Mouse (Mus musculus) T-helper 17 cell (primary cell): ENCODE measurements around the gene Olfr1357.
"Not testable (repeated sequence)": the region's sequence is repeated elsewhere in the genome, so short reads cannot be mapped to it uniquely, and the experiment has no call there.

Experiments
- in situ Hi-C, 2 experiments: fragments of 300-600 bp; cut with MboI, MseI; formaldehyde crosslinking; loops; 1 replicate in 1 of 2; 2 replicates in 1 of 2; pipeline ENCODE4 v1.15.1; 2025; ENCODE audit warnings: high pct_unique_total_duplicates in 2 of 2

The Olfr1357 gene

DNA sequence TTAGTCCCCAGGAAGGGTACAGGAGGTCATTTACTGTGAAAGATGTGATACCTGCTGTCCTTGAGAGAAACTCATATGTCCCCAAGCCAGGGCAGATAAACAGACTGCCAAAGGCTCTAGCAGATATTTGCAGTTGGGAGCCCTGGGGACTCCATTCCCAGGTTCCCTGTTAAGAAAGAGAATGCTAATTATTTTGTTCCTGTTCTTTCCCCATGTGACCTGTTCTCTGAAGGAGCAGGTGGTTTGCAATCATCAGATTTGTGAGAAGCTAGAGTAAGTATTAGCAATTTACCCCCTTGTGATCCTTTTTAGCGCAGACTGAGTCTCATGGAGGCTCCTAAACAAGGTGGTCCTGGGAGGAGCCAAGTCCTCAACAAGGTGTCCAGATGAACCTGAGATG is at the start of gene Olfr1357:
Olfr1357 (minus strand) TSS at position 101 of the 400 bp plus-strand sequence.
- in situ Hi-C loops = no loop called here

DNA sequence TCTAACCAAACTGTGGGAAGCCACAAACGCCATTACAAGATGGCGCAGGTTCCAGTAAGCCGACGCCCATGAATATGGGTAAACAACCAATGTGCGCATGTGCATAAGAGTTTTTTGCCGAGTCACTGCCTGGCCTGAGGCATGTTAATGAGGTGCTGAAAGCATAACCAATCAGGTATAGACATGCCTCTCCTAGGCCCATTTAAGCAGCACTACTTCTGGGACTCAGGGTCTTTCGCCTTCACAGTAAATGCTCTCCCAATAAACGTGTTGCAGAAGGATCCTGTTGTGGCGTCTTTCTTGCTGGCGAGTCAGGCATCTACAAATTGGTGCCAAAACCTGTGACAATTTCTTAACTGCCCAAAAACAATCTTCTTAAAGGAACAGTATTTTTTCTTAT is 48.8 kb upstream of the Olfr1357 start:
- in situ Hi-C loops = not testable (repeated sequence)

DNA sequence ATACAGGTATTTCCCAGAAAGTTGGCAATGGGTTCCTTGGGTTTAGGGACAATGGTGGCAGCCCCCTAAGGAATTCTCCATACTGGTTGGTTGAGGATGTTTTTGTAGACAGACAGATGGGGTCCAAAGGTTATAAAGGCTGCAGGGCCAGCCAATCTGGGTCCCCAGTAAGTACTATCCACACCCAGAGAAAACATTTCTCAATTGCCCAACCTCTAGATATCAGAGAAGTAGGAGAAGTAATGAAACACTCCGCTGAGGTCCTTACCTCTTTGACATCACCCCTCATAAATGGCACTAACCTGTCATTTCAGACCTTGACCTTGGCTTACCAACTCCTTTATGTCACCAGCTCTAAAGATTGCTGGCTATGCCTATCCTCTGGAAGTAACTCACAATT is 46.7 kb upstream of the Olfr1357 start:
- in situ Hi-C loops = no loop called here

DNA sequence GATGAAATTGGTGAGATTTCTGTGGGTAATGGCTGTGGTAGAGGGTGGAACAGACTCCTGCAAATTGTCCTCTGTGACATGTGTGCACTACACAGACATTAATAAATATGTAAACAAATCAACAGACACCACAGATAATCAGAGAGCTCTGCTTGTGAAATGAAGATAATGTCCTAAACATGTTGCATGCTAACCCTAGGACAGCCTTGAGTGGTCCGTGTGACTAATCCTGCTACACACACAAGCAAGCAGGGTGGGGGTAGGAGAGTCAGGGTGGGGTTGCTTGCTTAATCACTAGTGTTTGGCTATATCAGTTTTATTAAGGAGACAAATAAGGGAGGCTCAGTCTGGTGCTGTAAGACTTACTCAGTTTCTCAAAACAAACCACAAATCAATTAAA is 43.3 kb upstream of the Olfr1357 start:
- in situ Hi-C loops = no loop called here

DNA sequence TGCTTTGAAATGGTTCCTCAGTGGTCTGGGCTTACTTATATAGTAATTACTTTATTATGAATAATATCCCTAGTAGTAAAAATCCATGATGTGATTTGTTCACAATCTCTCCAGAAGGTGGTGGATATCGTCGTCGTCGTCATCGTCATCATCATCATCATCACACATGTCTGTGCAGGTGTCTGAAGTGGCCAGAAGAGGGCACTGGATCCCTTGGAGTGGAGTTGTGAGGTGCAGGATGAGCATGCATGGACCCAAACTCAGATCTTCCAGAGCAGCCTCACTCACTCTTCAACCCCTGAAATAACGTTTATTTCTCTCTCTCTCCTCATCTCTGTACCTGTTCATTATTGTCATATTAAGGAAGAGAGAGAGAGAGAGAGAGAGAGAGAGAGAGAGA is 14.4 kb upstream of the Olfr1357 start:
- in situ Hi-C loops = loop anchor here in 1 of 2 experiments (25.0 kb wide), 1 partner anchor 480 kb away; no protein-coding TSS in a partner anchor

DNA sequence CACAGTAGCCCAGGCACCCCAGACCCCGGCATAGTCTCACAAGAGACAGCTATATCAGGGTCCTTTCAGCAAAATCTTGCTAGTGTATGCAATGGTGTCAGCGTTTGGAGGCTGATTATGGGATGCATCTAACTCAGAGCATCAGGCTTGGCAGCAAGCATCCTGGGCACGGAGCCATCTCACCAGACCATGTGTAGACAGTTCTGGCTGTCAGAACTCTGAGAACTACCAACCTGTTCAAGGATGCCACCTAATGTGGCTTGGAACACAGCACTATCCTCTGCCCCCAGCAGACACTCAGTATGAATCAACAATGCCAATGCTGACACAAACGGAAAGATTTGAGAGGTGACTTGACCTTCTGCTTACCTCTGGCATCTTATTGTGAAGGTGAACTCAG is 12.3 kb upstream of the Olfr1357 start:
- in situ Hi-C loops = loop anchor here in 1 of 2 experiments (25.0 kb wide), 1 partner anchor 482 kb away; no protein-coding TSS in a partner anchor

DNA sequence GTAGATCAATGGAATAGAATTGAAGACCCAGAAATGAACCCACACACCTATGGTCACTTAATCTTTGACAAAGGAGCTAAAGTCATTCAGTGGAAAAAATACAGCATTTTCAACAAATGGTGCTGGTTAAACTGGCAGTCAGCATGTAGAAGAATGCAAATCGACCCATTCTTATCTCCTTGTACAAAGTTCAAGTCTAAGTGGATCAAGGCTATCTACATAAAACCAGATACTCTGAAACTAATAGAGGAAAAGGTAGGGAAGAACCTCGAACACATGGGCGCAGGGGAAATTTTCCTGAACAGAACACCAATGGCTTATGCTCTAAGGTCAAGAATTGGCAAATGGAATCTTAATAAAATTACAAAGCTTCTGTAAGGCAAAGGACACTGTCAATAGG is 5.3 kb upstream of the Olfr1357 start:
- in situ Hi-C loops = loop anchor here in 1 of 2 experiments (10.0 kb wide), 1 partner anchor 892 kb away; no protein-coding TSS in a partner anchor

DNA sequence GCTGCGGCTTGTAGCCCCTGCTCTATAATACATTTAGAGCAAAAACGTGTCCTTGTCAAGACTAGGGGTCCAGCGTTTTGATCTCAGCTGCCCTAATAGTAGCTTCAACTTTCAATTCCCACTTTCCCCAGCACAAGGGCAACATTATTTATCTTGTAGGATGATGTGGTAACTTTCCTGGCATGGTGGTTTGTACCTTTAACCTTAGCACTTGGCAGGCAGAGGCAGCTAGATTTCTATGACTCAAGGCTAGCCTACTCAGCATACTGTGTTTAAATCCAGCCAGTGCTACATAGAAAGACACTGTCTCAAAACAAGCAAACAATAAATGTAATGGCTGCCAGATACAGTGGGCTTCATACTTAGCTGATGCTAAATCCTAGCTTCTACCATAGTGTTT is 10.3 kb downstream of the Olfr1357 start:
- in situ Hi-C loops = no loop called here

DNA sequence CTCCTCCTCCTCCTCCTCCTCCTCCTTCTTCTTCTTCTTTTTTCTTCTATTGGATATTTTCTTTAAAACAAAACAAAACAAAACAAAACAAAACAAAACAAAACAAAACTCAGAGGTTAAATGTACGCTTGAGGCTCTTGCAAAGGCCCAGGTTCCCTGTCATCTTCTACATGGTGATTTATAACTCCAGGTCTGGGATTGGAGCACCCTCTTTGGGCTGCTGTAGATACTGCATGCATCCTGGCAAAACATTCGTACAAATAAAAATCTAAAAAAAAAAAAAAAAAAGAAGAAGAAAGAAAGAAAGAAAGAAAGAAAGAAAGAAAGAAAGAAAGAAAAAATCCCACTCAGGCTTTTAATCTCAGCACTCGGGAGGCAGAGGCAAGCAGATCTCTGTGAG is 12.8 kb downstream of the Olfr1357 start:
- in situ Hi-C loops = no loop called here

DNA sequence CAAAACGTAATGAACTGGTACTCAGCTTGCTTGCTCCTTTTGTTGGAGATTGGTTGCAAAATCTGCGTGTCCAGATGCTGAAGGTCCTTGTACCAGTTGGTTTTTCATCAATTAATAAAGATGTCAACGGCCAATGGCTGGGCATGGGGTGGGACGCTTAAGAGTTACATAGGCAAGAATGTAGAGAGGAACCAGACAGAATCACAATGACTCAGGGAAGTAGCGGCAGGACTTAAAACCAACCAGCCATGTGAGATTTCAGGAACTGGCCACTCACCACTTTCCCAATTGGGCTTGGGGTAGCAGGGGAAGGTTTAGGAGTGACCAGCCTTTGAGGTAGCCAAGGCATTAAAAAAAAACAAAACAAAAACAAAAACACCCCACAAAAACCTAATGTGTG is 18.0 kb downstream of the Olfr1357 start:
- in situ Hi-C loops = loop anchor here (5.0 to 25.0 kb wide), 2 partner anchors 73 to 1262 kb away; partner anchors contain the start of genes Plppr3 (in 1 of the 2), Prtn3 (in 1 of the 2) and Ptbp1 (in 1 of the 2)

DNA sequence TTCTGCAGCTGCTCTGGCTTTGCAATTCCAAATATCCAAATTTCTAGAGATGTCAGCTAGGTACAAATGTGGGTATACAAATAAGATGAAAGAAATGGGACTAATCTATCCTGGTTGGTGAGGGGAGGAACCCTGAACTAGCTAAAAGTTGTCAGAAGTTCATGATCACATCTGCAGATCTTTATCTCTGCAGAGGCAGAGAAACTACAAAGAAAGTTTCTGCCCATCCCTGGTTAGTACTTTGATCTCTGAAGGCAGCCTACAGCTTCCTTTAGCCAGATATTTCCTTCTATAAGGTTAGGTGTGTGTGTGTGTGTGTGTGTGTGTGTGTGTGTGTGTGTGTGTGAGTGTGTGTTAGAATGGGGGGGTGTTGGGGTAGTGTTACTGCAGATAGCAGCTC is 23.3 kb downstream of the Olfr1357 start:
- in situ Hi-C loops = loop anchor here in 1 of 2 experiments (25.0 kb wide), 1 partner anchor 1268 kb away; the partner anchor contains the start of genes Plppr3, Prtn3 and Ptbp1

DNA sequence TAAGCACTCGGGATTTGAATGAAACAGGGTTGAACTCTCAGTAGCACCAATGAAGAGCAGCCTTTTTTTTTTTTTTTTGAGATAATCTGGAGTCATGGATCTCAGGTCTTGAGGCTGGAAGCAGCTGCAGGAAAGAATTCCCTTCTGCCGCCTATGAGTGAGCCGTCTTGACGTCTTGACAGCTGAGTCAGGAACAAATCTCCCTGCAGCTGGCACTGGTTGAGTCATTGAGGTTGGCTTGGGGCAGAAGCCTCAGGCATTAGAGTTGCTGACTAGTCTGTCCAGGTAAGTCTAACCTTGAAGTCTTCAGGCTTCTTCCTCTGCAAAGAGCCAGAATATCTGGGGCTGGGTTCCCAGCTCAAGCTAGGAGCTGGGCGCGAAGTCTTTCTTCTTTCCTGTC is 23.7 kb downstream of the Olfr1357 start:
- in situ Hi-C loops = loop anchor here in 1 of 2 experiments (25.0 kb wide), 1 partner anchor 1268 kb away; the partner anchor contains the start of genes Plppr3, Prtn3 and Ptbp1

DNA sequence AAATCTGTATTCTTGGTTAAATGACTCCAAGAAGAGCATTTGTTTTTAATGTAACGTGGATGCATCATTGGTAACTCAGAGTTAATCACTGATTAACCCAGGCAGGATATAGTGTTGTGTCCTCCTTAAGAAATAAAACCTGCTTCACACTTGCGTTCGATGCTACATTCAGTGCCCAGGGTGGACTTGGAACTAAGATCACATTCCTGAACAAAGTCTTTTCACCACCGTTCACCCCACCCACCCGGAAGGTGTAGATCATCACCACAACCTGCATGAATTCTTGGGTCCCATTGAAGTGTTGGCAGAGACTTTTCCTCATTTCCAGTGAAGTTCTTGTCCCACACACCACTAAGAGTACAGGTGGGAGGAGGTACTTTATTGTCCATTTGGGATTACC is 24.1 kb downstream of the Olfr1357 start:
- in situ Hi-C loops = loop anchor here in 1 of 2 experiments (25.0 kb wide), 1 partner anchor 1269 kb away; the partner anchor contains the start of genes Plppr3, Prtn3 and Ptbp1

DNA sequence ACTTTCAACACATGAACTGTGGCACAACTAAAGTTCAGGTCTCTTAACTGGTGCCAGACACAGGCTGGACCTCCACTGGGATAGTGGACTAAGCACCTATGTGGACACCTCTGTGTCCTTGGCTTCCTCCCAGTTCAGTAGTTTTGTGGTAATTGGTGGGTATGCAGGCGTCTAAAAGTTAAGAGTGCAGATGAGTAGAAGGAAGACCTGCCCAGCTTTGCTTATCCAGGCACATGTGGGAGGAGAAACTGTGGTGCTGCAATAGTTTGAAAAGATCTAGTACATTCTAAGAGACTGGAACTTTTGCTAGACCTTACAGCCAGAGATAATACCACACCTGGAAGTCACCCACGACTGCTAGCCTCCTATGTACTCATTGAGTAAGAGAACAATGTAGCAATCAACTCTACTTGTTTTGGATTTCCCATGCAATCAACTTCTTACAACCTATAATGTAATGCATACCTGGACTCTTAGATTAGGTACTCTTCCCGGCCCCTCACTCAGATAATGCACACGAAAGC is 25.0 kb downstream of the Olfr1357 start:
- in situ Hi-C loops = loop anchor here in 1 of 2 experiments (25.0 kb wide), 1 partner anchor 1269 kb away; the partner anchor contains the start of genes Plppr3, Prtn3 and Ptbp1

DNA sequence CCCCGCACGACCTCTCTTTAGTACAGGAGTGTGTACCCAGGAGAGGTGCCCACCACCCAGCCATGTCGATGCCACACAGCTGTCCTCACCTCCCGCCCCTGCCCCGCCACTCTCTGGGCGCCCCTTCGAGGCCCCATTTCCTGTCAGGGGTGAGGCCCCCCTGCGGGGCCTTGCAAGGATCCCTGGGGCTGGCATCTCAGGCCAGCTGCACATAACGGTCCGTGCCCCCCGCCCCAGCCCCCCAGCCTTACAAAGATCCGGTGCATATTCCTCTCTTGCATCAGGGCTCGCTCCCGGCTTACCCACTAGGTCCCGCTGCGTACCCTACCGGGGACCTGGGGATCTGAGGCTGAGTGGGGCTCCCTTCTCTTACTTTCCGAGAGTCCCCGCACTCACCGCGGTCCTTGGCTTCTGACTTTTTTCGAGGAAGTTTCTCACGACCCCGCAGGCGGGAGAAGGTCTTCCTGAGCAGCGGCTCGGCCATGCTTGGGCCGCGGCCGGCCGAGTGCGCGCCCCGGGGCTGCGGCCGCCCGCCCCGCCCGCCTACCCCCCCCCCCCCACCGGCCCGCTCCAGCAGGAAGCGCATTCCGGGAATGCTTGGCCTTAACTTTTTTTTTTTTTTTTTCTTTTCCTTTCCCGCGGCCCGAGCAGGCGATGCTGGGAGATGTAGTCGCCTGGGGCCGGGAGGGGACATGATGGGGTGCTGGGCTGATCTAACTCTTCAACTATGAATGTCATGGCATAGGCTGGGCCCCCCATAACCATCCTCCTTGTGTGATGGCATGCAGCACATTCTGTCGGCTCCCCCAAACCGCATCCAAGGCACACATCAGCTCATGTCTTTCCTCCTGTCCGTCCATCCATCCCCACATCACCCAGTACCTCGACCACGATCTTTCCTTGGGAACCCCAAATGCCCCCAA is 26.2 kb downstream of the Olfr1357 start, which contains the start of gene Syde1:
Syde1 (minus strand) TSS at position 559 of the 923 bp plus-strand sequence.
- in situ Hi-C loops = loop anchor here in 1 of 2 experiments (25.0 kb wide), 1 partner anchor 1271 kb away; the partner anchor contains the start of genes Plppr3, Prtn3 and Ptbp1

DNA sequence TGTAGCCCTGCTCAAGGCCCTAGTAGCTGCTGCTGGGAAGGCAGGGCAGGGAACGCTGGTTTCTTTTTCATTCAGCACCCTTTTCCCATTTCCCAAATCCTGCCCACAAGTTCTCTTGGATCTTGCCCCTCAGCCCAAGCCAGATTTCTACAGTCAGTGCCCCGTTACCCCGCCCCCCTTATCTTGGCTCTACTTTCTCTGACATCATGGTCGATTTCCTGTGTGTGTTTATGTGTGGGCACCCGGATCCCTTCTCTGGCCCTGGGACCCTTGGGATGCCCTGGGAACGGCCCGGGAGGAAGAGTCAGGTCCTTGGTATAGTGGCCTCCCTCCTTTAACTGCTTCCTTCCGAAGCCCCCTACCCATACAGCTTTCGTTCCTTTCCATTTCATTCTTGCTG is 27.1 kb downstream of the Olfr1357 start:
- in situ Hi-C loops = loop anchor here in 1 of 2 experiments (25.0 kb wide), 1 partner anchor 1272 kb away; the partner anchor contains the start of genes Plppr3, Prtn3 and Ptbp1

DNA sequence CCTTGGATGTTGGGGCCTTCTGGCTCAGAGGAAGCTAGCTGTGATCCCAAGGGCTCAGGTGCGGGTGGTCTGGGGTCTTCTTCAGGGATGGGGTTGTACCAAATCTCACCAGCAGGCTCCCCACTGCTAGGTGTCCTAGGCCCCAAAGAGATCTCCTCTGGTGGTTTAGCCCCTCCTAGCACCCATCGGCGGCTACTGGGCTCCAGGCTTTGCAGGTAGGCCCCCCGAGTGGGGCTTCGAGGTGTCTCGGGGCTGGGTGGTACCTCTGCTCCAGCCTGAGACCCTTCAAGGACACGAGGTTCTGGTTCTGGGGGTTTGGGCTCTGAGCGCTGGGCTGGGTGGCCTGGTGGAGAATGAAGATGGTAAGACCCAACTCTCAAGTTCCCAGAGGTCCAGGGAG is 28.0 kb downstream of the Olfr1357 start:
- in situ Hi-C loops = loop anchor here in 1 of 2 experiments (25.0 kb wide), 1 partner anchor 1272 kb away; the partner anchor contains the start of genes Plppr3, Prtn3 and Ptbp1

DNA sequence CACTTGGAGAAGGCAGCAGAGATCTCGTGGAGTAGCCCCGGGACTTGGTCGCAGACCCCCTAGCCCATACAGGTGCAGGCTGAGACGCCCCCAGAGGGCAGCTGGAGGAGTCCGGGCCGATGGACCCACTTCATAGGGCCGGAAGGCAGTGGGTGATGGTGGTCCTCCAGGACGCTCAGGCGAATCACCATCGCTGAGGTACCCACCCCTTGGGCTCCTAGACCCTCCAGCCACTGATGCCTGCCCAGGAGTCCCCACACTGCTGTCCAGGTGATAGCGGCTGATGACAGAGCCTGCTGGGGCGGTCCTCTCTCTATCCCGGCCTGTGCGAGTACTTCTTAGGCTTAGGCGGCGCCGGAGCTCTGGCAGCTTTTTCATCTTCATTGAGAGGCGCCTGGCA is 28.6 kb downstream of the Olfr1357 start:
- in situ Hi-C loops = loop anchor here in 1 of 2 experiments (25.0 kb wide), 1 partner anchor 1273 kb away; the partner anchor contains the start of genes Plppr3, Prtn3 and Ptbp1

DNA sequence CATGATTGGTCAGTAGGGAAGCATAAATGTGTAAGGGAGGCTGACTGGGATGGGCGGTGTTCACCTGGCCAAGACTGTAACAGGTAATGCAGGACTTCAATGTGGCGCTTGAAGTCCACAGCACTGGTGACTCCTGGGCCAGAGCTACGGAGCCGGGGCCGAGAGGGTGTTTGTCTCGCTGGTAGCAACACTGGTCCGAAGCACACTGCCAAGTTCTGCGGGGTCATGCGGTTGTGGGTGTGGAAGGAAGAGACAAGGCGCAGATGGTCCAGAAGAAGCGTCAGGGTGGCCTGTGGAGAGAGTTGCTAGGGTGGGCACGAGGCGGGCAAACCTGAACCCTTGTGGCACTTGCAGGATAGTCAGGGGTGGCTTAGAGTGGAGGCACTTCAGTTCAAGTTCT is 31.8 kb downstream of the Olfr1357 start:
- in situ Hi-C loops = loop anchor here in 1 of 2 experiments (25.0 kb wide), 1 partner anchor 1276 kb away; the partner anchor contains the start of genes Plppr3, Prtn3 and Ptbp1

DNA sequence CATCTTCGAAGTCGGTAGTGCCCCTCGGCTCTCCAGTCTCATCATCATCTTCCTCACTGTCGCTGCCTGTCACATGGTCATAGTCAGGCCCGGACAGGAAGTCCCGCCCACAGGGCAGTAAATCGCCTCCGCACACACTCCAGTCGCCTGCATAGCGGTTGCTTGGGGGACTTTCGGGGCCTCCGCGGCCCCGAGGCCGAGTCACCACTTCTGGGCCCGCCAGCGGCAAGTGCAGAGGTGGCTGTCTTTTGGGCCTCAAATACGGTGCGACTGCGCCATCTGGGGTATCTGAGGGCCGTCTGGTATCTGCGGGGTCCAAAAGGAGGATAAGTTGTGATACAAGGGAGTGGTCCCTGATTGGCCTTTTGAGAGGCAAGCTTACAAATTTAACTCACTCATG is 32.3 kb downstream of the Olfr1357 start:
- in situ Hi-C loops = loop anchor here in 1 of 2 experiments (25.0 kb wide), 1 partner anchor 1277 kb away; the partner anchor contains the start of genes Plppr3, Prtn3 and Ptbp1

DNA sequence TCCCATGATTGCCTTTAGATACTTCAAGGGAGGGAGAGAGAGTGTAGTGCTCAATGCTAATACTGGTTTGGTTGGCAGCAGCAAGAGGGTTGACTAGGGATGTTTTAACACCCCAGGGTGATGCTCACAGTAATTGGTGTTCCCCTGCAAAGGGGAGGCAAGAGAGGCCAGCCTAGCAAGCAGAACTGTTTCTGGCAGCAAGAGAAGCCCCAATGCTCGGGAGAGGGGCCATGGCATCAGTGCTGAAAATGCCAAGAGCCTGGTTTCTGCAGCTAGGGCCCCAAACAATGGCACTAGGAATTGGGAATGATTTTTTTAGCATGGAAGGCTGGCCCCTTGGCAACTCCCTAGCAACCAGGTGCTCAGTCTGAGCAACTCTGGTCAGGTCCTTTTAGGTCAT is 32.9 kb downstream of the Olfr1357 start:
- in situ Hi-C loops = loop anchor here in 1 of 2 experiments (25.0 kb wide), 1 partner anchor 1277 kb away; the partner anchor contains the start of genes Plppr3, Prtn3 and Ptbp1
